Mouse (Mus musculus): Measurements from ENCODE around the gene Gpc5. TPM values are rescaled to one million over a fixed set of nuclear protein-coding genes. Genes with fewer than 3 reads are reported as not detected.

Gene Gpc5
- polyA plus RNA-seq, 1 experiment from 2014 or later = 11.6 TPM

DNA sequence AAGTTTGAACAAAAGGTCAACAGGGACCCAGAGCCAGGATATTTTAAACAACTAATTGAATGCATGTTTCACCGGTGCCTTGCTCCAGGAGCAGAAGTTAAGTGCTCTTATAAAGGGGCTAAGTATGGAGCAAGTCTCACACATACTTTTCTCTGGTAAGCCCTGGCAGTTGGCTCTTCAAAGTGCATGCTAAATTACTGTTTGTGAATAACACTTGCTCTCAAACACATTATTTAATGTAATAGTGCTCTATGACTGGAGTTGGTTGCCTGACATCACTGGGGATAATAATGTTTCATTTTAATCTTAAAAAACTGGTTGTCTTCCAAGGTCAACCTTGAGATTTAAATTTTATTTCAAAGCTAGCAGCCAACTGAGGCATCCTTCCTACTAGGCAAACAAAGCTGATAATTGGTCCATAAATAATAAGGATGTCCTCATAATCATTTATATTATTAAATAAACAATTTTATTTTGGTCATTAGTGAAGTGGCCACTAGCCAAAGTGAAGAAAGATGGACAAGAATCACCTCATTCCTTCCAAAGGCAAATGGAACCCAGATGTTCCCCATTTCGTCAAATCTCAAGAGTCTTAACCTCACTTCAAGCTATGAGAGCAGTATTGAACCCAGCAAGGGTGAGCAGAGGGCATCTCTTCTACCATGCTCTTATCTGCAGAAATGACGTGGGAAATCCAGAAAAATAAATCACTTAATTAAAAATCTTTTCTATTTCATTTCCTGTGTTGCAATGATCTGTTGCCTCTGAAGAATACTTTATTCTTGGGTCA is 488.6 kb downstream of the Gpc5 start:
- Histone ChIP-seq H3K27me3 (ENCODE audit: insufficient read depth, low read length) (no peaks in the 10 kb centered on the region), H3K4me3 (ENCODE audit: low read length) (no peak overlapping the region), H3K4me1 (ENCODE audit: insufficient read depth, low read length) (no peaks in the 10 kb centered on the region), H3K36me3 (ENCODE audit: insufficient read depth, low read length) (no peaks in the 10 kb centered on the region), H3K27ac (ENCODE audit: low read length) (no peak overlapping the region), H3K9me3 (ENCODE audit: low read length) (0 out of 2 replicates have a peak, but pooled peaks cover 2% of the 10 kb centered on the region), H3K9ac (replicated peaks; ENCODE audit: low read length) (no peak overlapping the region), H3K4me2 (replicated peaks; ENCODE audit: low read depth, low read length) (no peak overlapping the region)
- peak; percentile 31; the same call in 1 of the 2 replicates for ATAC-seq (ENCODE audit: low FRiP score, low TSS enrichment)
- 68% methylated on average over 3 of the region's 3 CpGs for WGBS

GRCm38 (mm10) chr14:115581256-115581633 is 489.2 kb downstream of the Gpc5 start:
- H3K27me3 ChIP-seq (ENCODE audit: insufficient read depth, low read length) = no peaks in the 10 kb centered on the region
- H3K4me1 ChIP-seq (ENCODE audit: insufficient read depth, low read length) = no peaks in the 10 kb centered on the region
- no peak for ATAC-seq (ENCODE audit: low FRiP score, low TSS enrichment)
- WGBS = 70% methylated on average over 2 of the region's 2 CpGs
- no peak overlapping the region for H3K9ac ChIP-seq (replicated peaks; ENCODE audit: low read length)
- H3K9me3 ChIP-seq (ENCODE audit: low read length) = 0 out of 2 replicates have a peak, but pooled peaks cover 2% of the 10 kb centered on the region
- no peak overlapping the region for H3K4me3 ChIP-seq (ENCODE audit: low read length)
- H3K27ac ChIP-seq (ENCODE audit: low read length) = no peak overlapping the region
- H3K4me2 ChIP-seq (replicated peaks; ENCODE audit: low read depth, low read length) = no peak overlapping the region
- H3K36me3 ChIP-seq (ENCODE audit: insufficient read depth, low read length) = no peaks in the 10 kb centered on the region

GRCm38 (mm10) chr14:115600259-115601029 is 508.4 kb downstream of the Gpc5 start:
- Histone ChIP-seq H3K9ac (replicated peaks; ENCODE audit: low read length) (no peak overlapping the region), H3K4me2 (replicated peaks; ENCODE audit: low read depth, low read length) (no peak overlapping the region), H3K27ac (ENCODE audit: low read length) (no peak overlapping the region), H3K27me3 (ENCODE audit: insufficient read depth, low read length) (no peaks in the 10 kb centered on the region), H3K4me1 (ENCODE audit: insufficient read depth, low read length) (no peaks in the 10 kb centered on the region), H3K36me3 (ENCODE audit: insufficient read depth, low read length) (no peaks in the 10 kb centered on the region), H3K4me3 (ENCODE audit: low read length) (no peak overlapping the region), H3K9me3 (ENCODE audit: low read length) (no peaks in the 10 kb centered on the region)
- ATAC-seq (ENCODE audit: low FRiP score, low TSS enrichment) = peak; percentile 61; the same call in 1 of the 2 replicates
- WGBS = 54% methylated on average over 8 of the region's 8 CpGs

DNA sequence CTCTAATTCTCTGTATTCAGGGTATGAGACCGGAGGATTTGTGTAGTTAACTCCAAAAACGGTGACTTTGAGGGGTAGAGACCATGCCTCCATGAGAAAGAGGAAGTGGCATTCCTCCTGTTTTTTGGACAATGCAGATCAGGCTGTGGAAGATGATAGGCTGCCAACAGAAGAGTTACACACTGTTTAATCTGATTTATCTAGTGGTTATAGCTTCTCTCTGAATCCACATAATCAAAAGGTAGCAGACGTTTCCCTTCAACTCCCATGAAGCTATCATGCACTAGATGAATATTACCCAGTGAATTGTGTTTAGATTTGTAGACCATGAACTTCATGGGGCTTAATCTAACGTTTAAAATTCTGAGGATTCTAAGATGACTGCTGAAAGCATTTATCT is 522.1 kb downstream of the Gpc5 start:
- Histone ChIP-seq H3K4me2 (replicated peaks; ENCODE audit: low read depth, low read length) (no peak overlapping the region), H3K36me3 (ENCODE audit: insufficient read depth, low read length) (no peaks in the 10 kb centered on the region), H3K4me1 (ENCODE audit: insufficient read depth, low read length) (no peaks in the 10 kb centered on the region), H3K27ac (ENCODE audit: low read length) (no peak overlapping the region), H3K9me3 (ENCODE audit: low read length) (no peaks in the 10 kb centered on the region), H3K9ac (replicated peaks; ENCODE audit: low read length) (no peak overlapping the region), H3K27me3 (ENCODE audit: insufficient read depth, low read length) (no peaks in the 10 kb centered on the region), H3K4me3 (ENCODE audit: low read length) (no peak overlapping the region)
- ATAC-seq (ENCODE audit: low FRiP score, low TSS enrichment) = no peak
- WGBS = 72% methylated on average over 4 of the region's 4 CpGs

DNA sequence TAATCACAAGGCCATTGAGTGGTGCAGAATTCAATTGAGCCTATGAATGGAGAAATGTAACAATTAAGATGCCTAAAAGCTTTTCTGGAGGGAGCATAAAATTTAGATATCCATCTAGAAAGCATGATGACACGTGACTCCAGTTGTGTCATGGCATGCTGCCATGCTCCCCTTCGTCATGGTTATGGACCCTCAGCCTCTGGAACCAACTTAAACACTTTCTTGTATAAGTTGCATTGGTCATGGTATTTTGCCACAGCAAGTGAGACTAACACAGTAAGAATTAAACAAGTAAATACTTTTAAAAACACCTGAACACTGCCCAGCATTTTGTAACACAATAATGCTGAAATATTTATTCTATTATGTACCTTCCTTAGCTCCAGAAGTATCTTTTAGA is 524.3 kb downstream of the Gpc5 start:
- H3K36me3 ChIP-seq (ENCODE audit: insufficient read depth, low read length) = no peaks in the 10 kb centered on the region
- H3K9ac ChIP-seq (replicated peaks; ENCODE audit: low read length) = no peak overlapping the region
- no peak overlapping the region for H3K4me3 ChIP-seq (ENCODE audit: low read length)
- no peak overlapping the region for H3K27ac ChIP-seq (ENCODE audit: low read length)
- no peaks in the 10 kb centered on the region for H3K27me3 ChIP-seq (ENCODE audit: insufficient read depth, low read length)
- ATAC-seq (ENCODE audit: low FRiP score, low TSS enrichment) = no peak
- no peak overlapping the region for H3K4me2 ChIP-seq (replicated peaks; ENCODE audit: low read depth, low read length)
- 60% methylated on average over 2 of the region's 2 CpGs for WGBS
- H3K9me3 ChIP-seq (ENCODE audit: low read length) = no peaks in the 10 kb centered on the region
- H3K4me1 ChIP-seq (ENCODE audit: insufficient read depth, low read length) = 0 out of 2 replicates have a peak, but pooled peaks cover 3% of the 10 kb centered on the region

DNA sequence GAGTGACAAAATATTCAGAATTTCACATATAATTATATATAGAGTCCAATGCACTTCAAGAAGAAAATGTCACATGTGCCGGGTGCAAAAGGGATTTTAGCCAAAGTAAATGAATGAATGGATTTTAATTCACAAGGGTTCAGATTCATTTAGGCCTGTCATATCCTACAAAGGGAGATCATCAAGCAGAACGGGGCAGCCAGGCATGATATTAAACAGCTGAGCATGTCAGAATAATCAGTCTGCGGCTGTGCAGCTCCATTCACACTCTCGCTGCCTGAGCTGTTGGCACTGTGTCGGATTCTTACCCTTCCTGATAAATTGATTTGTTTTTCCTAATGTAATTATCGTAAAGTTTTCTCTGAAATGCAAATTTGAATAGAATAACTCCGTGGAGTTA is 524.8 kb downstream of the Gpc5 start:
- H3K27me3 ChIP-seq (ENCODE audit: insufficient read depth, low read length) = no peaks in the 10 kb centered on the region
- 0 out of 2 replicates have a peak, but pooled peaks cover 3% of the 10 kb centered on the region for H3K4me1 ChIP-seq (ENCODE audit: insufficient read depth, low read length)
- H3K9me3 ChIP-seq (ENCODE audit: low read length) = no peaks in the 10 kb centered on the region
- no peaks in the 10 kb centered on the region for H3K36me3 ChIP-seq (ENCODE audit: insufficient read depth, low read length)
- no peak overlapping the region for H3K9ac ChIP-seq (replicated peaks; ENCODE audit: low read length)
- 48% methylated on average over 7 of the region's 7 CpGs for WGBS
- ATAC-seq (ENCODE audit: low FRiP score, low TSS enrichment) = no peak; the same call in 1 of the 2 replicates
- H3K4me3 ChIP-seq (ENCODE audit: low read length) = no peak overlapping the region
- no peak overlapping the region for H3K27ac ChIP-seq (ENCODE audit: low read length)
- H3K4me2 ChIP-seq (replicated peaks; ENCODE audit: low read depth, low read length) = no peak overlapping the region

DNA sequence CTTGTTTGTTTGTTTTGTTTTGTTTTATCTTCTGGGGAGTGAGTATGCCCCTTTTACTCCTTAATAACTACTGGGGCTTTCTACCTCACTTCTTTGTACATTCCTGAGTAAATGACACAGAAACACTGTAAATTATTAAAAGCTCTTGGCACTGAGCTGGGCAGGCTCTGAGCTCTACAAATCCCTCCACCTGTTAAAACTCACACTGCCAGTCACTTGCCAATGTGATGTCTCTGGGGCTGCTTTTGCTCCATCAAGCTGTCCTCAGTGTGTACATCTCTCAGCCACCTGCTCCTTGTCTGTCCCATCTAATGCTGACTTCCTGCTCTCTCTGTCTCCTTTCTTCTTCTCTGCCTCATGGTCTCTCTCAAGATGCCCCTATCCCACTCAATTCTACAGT is 528.5 kb downstream of the Gpc5 start:
- H3K9me3 ChIP-seq (ENCODE audit: low read length) = no peaks in the 10 kb centered on the region
- 0 out of 2 replicates have a peak, but pooled peaks cover 3% of the 10 kb centered on the region for H3K4me1 ChIP-seq (ENCODE audit: insufficient read depth, low read length)
- no peaks in the 10 kb centered on the region for H3K36me3 ChIP-seq (ENCODE audit: insufficient read depth, low read length)
- H3K27ac ChIP-seq (ENCODE audit: low read length) = no peak overlapping the region
- no peak overlapping the region for H3K4me3 ChIP-seq (ENCODE audit: low read length)
- H3K9ac ChIP-seq (replicated peaks; ENCODE audit: low read length) = no peak overlapping the region
- no peak overlapping the region for H3K4me2 ChIP-seq (replicated peaks; ENCODE audit: low read depth, low read length)
- no peaks in the 10 kb centered on the region for H3K27me3 ChIP-seq (ENCODE audit: insufficient read depth, low read length)
- ATAC-seq (ENCODE audit: low FRiP score, low TSS enrichment) = peak; percentile 75

DNA sequence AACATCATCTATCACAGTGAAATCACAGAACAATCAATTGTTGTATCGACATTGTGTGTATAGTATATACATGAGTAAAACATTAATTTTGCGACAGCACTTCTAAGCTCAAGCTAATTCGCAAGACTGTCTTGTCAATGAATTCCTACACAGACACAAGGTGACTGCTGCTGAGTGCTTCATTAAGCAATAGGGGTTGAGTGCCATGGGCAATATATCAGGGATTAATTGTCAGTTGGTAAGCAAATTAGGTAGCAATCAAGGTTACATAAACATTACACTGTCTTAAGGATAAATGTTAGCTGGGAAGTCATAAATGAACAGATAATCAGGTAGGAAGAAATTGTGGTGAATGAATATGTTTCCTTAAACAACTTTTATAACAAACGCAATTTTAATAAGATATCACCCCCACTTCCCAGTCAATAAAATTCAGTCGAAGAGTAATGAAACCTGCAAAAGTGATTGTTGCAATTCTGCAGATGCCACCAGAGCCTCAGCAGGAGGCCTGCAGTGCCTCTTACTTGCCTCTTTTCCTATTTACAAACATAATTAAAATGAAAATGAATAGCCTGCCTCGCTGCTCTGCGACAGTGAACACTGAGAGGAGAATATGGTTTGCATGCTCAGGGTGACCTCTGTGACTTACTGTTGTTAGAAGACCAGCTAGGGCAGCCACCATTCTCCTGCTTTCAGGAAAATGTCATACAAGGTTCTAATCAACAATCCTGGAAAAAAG is 539.3 kb downstream of the Gpc5 start:
- no peak overlapping the region for H3K4me3 ChIP-seq (ENCODE audit: low read length)
- H3K4me1 ChIP-seq (ENCODE audit: insufficient read depth, low read length) = no peaks in the 10 kb centered on the region
- WGBS = 76% methylated on average over 7 of the region's 7 CpGs
- H3K9me3 ChIP-seq (ENCODE audit: low read length) = no peaks in the 10 kb centered on the region
- no peak for ATAC-seq (ENCODE audit: low FRiP score, low TSS enrichment)
- no peak overlapping the region for H3K9ac ChIP-seq (replicated peaks; ENCODE audit: low read length)
- no peaks in the 10 kb centered on the region for H3K27me3 ChIP-seq (ENCODE audit: insufficient read depth, low read length)
- no peak overlapping the region for H3K27ac ChIP-seq (ENCODE audit: low read length)
- no peaks in the 10 kb centered on the region for H3K36me3 ChIP-seq (ENCODE audit: insufficient read depth, low read length)
- H3K4me2 ChIP-seq (replicated peaks; ENCODE audit: low read depth, low read length) = no peak overlapping the region

- Histone ChIP-seq H3K4me1 (ENCODE audit: insufficient read depth, low read length) (no peaks in the 10 kb centered on the region), H3K9ac (replicated peaks; ENCODE audit: low read length) (no peak overlapping the region), H3K9me3 (ENCODE audit: low read length) (no peaks in the 10 kb centered on the region), H3K36me3 (ENCODE audit: insufficient read depth, low read length) (no peaks in the 10 kb centered on the region), H3K4me3 (ENCODE audit: low read length) (no peak overlapping the region), H3K27ac (ENCODE audit: low read length) (no peak overlapping the region), H3K4me2 (replicated peaks; ENCODE audit: low read depth, low read length) (no peak overlapping the region), H3K27me3 (ENCODE audit: insufficient read depth, low read length) (no peaks in the 10 kb centered on the region)
- ATAC-seq (ENCODE audit: low FRiP score, low TSS enrichment) = no peak
- WGBS = 91% methylated on average over 1 of the region's 1 CpGs
Measured at GRCm38 (mm10) chr14:115633311-115633710, 541.3 kb downstream of the Gpc5 start.

Measured in kidney, embryonic 16.5 days (tissue).